ENCODE assay signal across 9 mouse cellular contexts in the genomic region with DNA sequence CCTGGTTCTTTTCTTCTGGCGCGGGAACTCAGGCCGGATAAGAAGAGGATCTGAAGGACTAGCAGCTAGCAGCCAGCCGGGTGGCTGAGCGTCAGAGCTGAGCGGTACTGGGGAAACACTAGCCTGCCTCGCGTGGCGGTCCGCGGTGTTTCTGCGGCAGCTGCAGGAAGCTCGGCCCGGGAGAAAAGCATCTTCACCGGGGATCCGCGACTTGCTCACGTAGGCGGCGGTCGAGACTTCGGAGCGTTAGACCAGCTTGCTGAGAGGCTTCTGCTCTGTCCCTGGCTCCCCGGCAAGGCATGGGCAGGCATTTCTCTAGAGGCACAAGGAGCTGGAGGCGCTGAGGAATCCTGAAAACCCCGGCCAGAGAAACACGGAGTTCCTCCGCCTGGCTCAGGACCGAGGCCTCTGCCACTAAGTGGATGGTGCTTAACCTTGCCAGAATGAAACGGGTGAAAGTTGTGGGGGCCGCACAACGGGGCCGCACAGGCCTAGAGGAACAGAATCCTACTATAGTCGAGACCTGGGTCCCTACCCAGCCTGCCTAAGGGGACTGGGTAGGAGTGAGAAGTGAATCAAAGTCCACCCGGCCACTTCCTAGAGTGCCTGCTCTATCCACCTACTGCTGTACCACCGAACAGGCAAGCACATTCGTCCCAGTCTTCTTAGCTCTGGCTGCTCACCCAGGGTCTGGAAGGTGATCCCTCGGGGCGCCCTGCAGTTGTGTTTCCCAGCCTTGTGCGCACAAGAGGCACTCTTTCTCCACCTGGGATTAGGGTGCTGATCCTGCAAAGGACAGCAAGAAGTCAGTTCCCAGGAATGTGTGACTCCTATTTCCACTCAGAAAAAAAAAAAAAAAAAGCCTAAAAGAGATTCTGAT. TPM values are rescaled to one million over a fixed set of nuclear protein-coding genes. Genes with fewer than 3 reads are reported as not detected.
A peak's percentile ranks its signal among the peaks of the same experiment; 100 is the strongest.
DNase-seq lines count a peak whose midpoint lies in the region; ATAC-seq lines count a peak whose summit lies in the region.
"Had no signal": no experiment of that assay in that cellular context is flagged by ENCODE, and none has a peak within 500 bp of the region (broad histone marks: within the 10 kb centered on the region; RNA-seq: fewer than 3 reads in every experiment).

No protein-coding gene starts in this region.

- H3K9ac ChIP-seq in heart, embryonic 16.5 days (ENCODE audit: low read length), result no peak overlapping the region
- no peak overlapping the region for H3K9ac ChIP-seq in forebrain, embryonic 15.5 days (replicated peaks)
- H3K9ac ChIP-seq in limb, embryonic 15.5 days, result no peak overlapping the region

- H3K27ac ChIP-seq in heart, embryonic 16.5 days (ENCODE audit: low read length), result no peak overlapping the region
- H3K27ac ChIP-seq in forebrain, embryonic 15.5 days (replicated peaks), result no peak overlapping the region
- no peak overlapping the region for H3K27ac ChIP-seq in limb, embryonic 15.5 days

- H3K4me1 ChIP-seq in heart, embryonic 16.5 days (ENCODE audit: control insufficient read depth, insufficient read depth, low read length), result peaks cover 21% of the 10 kb centered on the region
- peaks cover 34% of the 10 kb centered on the region for H3K4me1 ChIP-seq in forebrain, embryonic 15.5 days
- peaks cover 40% of the 10 kb centered on the region for H3K4me1 ChIP-seq in limb, embryonic 15.5 days

- no peaks in the 10 kb centered on the region for H3K9me3 ChIP-seq in heart, embryonic 16.5 days (replicated peaks; ENCODE audit: control insufficient read depth, low read length)
- no peaks in the 10 kb centered on the region for H3K9me3 ChIP-seq in forebrain, embryonic 15.5 days
- no peaks in the 10 kb centered on the region for H3K9me3 ChIP-seq in limb, embryonic 15.5 days

- WGBS in heart, embryonic 16.5 days, result under 1% methylated on average over 40 of the region's 40 CpGs
- 1% methylated on average over 40 of the region's 40 CpGs for WGBS in forebrain, embryonic 15.5 days
- WGBS in limb, embryonic 15.5 days, result 2% methylated on average over 40 of the region's 40 CpGs

- peaks cover 79% of the 10 kb centered on the region for H3K27me3 ChIP-seq in heart, embryonic 16.5 days (ENCODE audit: control insufficient read depth, insufficient read depth, low read length)
- H3K27me3 ChIP-seq in forebrain, embryonic 15.5 days, result peaks cover 71% of the 10 kb centered on the region
- H3K27me3 ChIP-seq in limb, embryonic 15.5 days, result peaks cover 81% of the 10 kb centered on the region

- no peak for ATAC-seq in heart, embryonic 16.5 days (replicated peaks; ENCODE audit: extremely low read depth, insufficient read depth, low FRiP score)
- 0 out of 2 replicates have a peak, but pooled peaks have one; percentile 18 for ATAC-seq in forebrain, embryonic 15.5 days (replicated peaks)
- ATAC-seq in limb, embryonic 15.5 days (ENCODE audit: insufficient number of reproducible peaks, low FRiP score, low TSS enrichment, low read depth), result no peak
- ATAC-seq in cerebellum, adult (ENCODE audit: insufficient number of reproducible peaks, low FRiP score, low TSS enrichment), result no peak
- ATAC-seq in erythroblast, adult 5-6 weeks (replicated peaks; ENCODE audit: low FRiP score, poor library complexity, severe bottlenecking), result no peak

- intact Hi-C loops in heart, postnatal 25 days (cut with DNase I), result loop anchor here (10.0 kb wide), 1 partner anchor 308 kb away; no protein-coding TSS in a partner anchor

- peak overlapping the region; percentile 9 for H3K4me3 ChIP-seq in heart, embryonic 16.5 days (ENCODE audit: low read length)
- H3K4me3 ChIP-seq in forebrain, embryonic 15.5 days, result 0 out of 2 replicates have a peak overlapping the region, but pooled peaks have one; percentile 11
- H3K4me3 ChIP-seq in limb, embryonic 15.5 days, result peak overlapping the region; percentile 24
- H3K4me3 ChIP-seq: myocyte had no signal

- no peaks in the 10 kb centered on the region for H3K36me3 ChIP-seq in heart, embryonic 16.5 days (ENCODE audit: control insufficient read depth, insufficient read depth)
- H3K36me3 ChIP-seq in forebrain, embryonic 15.5 days, result no peaks in the 10 kb centered on the region
- no peaks in the 10 kb centered on the region for H3K36me3 ChIP-seq in limb, embryonic 15.5 days

- peak overlapping the region; percentile 26; the same call in 1 of the 2 replicates for H3K4me2 ChIP-seq in heart, embryonic 16.5 days (ENCODE audit: low read depth, low read length)
- H3K4me2 ChIP-seq in forebrain, embryonic 15.5 days (replicated peaks), result peak overlapping the region; percentile 29
- peak overlapping the region; percentile 39 for H3K4me2 ChIP-seq in limb, embryonic 15.5 days

- DNase-seq in heart, postnatal 25 days (ENCODE audit: low spot score), result no peak
- DNase-seq in ZHBTc4 (ENCODE audit: low read depth, low spot score) (peak; percentile 61), MN1 (ENCODE audit: low spot score) (no peak)

RNA-seq across cellular contexts. Expression of gene Foxl2, which starts 2.7 kb away (rescaled TPM):
- 0.05 TPM in 1 of 2 replicates, not detected in the other for polyA plus RNA-seq in heart, embryonic 16.5 days (2015; fragmentation: Nextera tagmentation; extraction: Ambion mirVana)
- not detected for total RNA-seq in heart, postnatal 25 days (2021)
- 0.27 and 0.42 TPM in 2 replicates for polyA plus RNA-seq in forebrain, embryonic 15.5 days (2015; fragmentation: Nextera tagmentation; extraction: Ambion mirVana)
- 0.05 and 0.12 TPM in 2 replicates for polyA plus RNA-seq in limb, embryonic 15.5 days (2015; fragmentation: Nextera tagmentation; extraction: Ambion mirVana)
- total RNA-seq in erythroblast, adult 5-6 weeks (2015; ENCODE audit: low replicate concordance), result not detected in 2 replicates
- total RNA-seq in erythroblast, adult 5-6 weeks (2017; ENCODE audit: low replicate concordance), result not detected in 2 replicates

RNA-seq across cellular contexts. Expression of gene Faim, which starts 33.8 kb away (rescaled TPM):
- 25.4 and 32.5 TPM in 2 replicates for polyA plus RNA-seq in heart, embryonic 16.5 days (2015; fragmentation: Nextera tagmentation; extraction: Ambion mirVana)
- 1 to 10 TPM; 5.5 to 6.8 TPM for total RNA-seq in heart, postnatal 25 days (2021)
- 94.8 and 101 TPM in 2 replicates for polyA plus RNA-seq in forebrain, embryonic 15.5 days (2015; fragmentation: Nextera tagmentation; extraction: Ambion mirVana)
- 33.0 and 34.0 TPM in 2 replicates for polyA plus RNA-seq in limb, embryonic 15.5 days (2015; fragmentation: Nextera tagmentation; extraction: Ambion mirVana)
- total RNA-seq in erythroblast, adult 5-6 weeks (2015; ENCODE audit: low replicate concordance), result 2.9 and 6.5 TPM in 2 replicates
- total RNA-seq in erythroblast, adult 5-6 weeks (2017; ENCODE audit: low replicate concordance), result 13.3 and 25.0 TPM in 2 replicates

RNA-seq across cellular contexts. Expression of gene 7420426K07Rik, which starts 49.5 kb away (rescaled TPM):
- polyA plus RNA-seq in heart, embryonic 16.5 days (2015; fragmentation: Nextera tagmentation; extraction: Ambion mirVana), result not detected in 2 replicates
- total RNA-seq in heart, postnatal 25 days (2021), result not detected
- polyA plus RNA-seq in forebrain, embryonic 15.5 days (2015; fragmentation: Nextera tagmentation; extraction: Ambion mirVana), result not detected in 2 replicates
- not detected in 2 replicates for polyA plus RNA-seq in limb, embryonic 15.5 days (2015; fragmentation: Nextera tagmentation; extraction: Ambion mirVana)
- not detected in 2 replicates for total RNA-seq in erythroblast, adult 5-6 weeks (2015; ENCODE audit: low replicate concordance)
- not detected in 2 replicates for total RNA-seq in erythroblast, adult 5-6 weeks (2017; ENCODE audit: low replicate concordance)
- polyA plus RNA-seq: myocyte had no signal
